Mouse (Mus musculus): ENCODE data around the gene Pigq.
A peak's percentile ranks its signal among the peaks of the same experiment; 100 is the strongest.

Pigq gene

DNA sequence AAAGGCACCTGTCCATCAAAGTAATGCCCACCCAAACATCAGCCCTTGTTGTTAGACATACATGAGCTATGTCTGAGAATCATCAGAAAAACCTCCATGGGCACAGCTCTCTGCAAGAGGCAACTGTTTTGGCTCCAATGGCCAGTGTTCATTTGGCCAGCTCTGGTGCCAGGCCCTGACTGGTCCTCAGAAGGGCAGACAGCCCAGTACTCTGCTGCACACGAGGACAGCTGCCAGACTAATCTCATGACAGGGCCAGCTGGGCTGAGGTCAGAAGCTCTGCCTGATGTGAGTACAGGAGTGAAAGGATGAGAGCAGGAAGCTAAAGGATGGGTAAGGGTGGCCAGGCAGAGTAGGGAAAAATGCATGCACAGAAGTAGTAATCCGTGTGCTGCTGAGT is 19.4 kb downstream of the Pigq start:
- no peak for DNase-seq (ENCODE audit: low spot score in 2 of 2)

DNA sequence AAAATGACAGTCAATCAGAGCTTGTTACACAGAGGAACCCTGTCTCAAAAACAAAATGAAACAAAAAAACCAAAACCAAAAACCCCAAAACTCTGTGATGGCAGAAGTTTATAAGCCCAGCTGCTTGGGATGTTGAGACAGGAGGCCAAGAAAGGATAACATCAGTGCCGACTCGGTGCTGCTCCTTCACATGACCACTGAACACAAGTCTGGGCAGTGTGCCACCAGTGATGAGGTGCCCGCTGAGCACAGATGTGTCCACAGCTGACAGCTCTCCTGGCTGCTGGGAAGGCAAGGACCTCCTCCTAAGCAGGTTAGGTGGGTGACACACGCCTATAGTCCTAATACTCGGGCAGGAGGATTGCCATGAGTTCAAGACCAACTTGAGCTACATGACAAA is 22.6 kb downstream of the Pigq start:
- DNase-seq (ENCODE audit: low spot score in 2 of 2) = no peak

DNA sequence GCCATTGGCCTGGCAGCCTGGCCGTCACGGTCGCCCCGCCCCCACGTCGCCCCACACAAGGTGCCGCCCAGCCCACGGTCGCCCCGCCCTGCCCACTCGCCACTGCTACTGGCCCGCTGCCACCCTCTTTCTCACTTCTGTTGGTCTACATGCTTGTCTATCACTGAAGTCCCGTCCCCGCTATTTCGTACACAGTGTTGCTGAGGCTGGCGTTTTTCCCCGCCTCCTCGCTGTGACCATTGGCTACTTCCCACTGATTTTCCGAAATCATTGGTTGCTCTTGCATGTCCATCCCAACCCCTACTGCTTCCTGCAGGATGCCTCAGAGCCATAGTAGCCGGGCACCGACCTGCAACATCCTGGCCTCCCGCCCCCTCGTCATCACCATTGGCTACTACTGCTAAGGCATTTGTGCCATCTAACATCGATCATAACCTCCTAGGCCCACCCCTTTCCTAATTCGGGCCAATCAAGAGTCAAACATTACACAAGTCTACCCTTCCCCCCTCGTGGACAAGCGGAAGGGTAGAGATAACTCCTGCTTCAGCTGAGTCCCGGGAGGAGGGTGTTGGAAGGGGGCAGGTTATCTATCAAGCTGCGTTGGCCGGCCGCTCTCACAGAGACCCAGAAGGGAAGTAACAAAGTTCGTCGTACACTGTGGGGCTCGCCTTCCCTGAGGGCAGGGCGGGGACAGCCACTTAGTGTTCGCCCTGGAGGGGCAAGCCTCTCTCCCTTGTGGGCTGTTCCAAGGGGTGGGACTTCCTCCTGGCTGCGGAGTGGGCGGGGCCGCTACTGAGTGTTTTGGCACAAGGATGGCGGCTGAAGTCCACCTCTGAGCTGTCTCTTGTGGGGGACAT is 24.7 kb downstream of the Pigq start:
- peak; percentile 100 for DNase-seq (ENCODE audit: low spot score in 2 of 2)

DNA sequence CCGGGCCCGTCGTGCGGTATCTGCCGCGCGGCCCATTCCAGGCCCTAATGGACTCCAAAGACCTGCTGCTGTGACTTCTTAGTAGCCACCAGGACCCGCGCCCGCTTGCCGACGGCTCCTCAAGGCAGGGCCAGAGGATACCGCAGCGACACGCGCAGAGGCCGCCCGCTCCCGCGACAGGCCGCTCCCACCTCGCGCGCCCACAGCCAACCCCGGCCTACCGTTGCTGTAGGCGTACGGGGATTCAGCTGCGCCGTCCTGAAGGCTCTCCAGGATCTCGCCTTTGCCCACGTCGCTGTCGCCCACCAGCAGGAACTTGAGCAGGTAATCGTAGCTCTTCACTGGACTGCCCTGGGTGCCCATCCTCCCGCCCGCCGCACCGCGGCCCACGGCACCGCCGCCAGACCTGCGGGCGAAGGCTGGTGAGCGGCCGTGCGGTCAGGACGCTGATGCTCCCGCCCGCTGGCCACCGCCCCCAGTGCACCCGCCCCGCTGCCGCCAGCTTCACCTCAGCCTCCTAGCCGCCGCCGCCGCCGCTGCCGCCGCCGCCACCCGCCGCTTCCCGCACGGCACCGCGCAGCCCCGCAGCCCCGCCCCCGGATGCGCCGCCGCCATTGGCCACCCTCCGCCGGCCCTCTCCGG is 25.5 kb downstream of the Pigq start, which contains the start of gene Rab40c:
Gene Rab40c (minus strand): TSS at position 584 of the 642 bp plus-strand sequence.
- DNase-seq (ENCODE audit: low spot score in 2 of 2) = peak in 1 of 2 experiments; percentile 59

- DNase-seq (ENCODE audit: low spot score in 2 of 2) = no peak
Observed at GRCm38 (mm10) chr17:25918037-25918750, 26.5 kb downstream of the Pigq start.

DNA sequence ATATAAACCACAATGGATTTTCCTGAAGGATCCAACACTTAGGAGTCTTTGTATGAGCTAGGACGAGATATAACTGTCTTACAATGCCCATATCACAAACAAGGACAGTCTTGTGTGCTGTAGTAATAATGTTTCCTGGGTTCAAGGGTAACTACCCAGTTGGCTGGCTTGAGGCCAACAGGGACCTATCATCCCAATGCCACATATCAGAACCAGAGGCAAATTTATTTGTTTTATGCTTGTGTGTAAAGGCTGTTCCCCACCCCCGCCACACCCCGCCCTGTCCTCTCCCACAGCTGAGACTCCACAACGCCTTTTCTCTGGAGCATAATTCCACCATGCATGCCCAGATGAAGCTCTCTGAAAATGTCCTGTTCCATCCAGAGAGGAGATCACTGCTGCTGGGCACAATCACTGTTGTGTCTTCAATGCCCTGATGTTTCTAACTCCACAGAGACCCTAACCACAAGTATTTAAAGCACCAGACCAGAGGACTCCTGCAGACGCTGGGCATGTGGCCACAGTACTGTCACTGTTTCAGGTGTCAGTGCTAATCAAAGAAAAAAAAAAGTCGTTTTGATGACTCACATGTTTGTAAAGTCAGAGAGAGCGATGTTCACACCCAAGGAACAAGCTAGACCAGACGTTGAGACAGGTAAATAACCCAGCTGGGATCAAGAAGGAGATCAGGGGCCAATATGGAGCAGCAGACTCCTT is 27.6 kb downstream of the Pigq start:
- no peak for DNase-seq (ENCODE audit: low spot score in 2 of 2)

GRCm38 (mm10) chr17:25914295-25914694 is 30.4 kb downstream of the Pigq start:
- no peak for DNase-seq (ENCODE audit: low spot score in 2 of 2)

GRCm38 (mm10) chr17:25913877-25914275 is 30.9 kb downstream of the Pigq start:
- DNase-seq (ENCODE audit: low spot score in 2 of 2) = no peak

DNA sequence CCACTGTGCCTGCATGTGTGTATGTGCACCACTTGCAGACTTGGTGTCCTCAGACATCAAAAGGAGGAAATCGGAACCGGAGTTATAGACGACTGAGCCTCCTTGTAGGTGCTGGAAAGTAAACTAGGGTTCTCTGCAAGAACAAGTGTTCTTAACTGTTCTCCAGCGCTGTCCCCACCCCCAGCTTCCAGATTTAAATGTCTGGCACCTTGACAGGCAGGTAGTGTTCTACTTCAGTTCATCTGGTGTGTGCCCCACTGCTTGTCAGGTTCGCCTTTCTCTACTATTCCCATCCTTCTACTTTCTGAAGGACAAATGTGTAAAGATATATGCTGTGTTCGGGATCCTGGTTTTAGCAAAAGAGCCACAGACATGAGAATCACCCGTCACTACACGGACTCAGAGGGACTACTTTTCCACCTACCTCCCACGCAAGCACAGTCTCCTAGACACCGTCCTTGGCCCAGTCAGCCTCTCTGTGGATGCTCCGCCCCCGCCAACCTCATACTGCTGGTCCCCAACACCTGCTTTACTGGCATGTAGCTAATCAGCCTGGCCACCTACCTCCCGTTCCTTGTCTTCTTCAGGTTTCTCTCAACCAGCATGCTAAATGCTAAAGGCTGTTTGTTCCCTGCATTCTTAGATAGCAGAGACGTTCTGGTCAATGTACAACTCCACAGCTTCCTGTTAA is 31.4 kb downstream of the Pigq start:
- no peak for DNase-seq (ENCODE audit: low spot score in 2 of 2)

DNA sequence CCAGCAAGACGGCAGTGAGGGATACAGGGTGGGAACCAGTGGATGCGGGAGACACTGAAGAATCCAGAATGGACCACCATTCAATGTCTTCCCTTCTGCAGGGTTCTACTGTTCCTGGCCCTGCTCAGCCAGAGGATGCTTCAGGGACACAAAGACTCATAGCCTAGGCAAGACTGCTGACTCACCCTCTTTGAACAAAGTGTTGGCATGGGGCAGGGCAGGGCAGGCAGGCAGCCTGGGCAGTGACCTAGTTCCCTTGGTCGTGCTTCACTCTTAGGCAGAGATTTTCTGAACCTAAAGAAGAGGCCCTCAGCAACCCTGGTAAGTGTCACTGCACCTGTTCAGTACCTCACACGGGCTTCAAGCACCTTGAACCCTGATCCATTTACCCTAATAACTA is 32.9 kb downstream of the Pigq start:
- DNase-seq (ENCODE audit: low spot score in 2 of 2) = no peak

- no peak for DNase-seq (ENCODE audit: low spot score in 2 of 2)
Observed at GRCm38 (mm10) chr17:25907640-25908039, 37.1 kb downstream of the Pigq start.

- no peak for DNase-seq (ENCODE audit: low spot score in 2 of 2)
Observed at GRCm38 (mm10) chr17:25903061-25903460, 41.7 kb downstream of the Pigq start.

GRCm38 (mm10) chr17:25900193-25900592 is 44.5 kb downstream of the Pigq start:
- DNase-seq (ENCODE audit: low spot score in 2 of 2) = no peak

GRCm38 (mm10) chr17:25895891-25896290 is 48.8 kb downstream of the Pigq start:
- no peak for DNase-seq (ENCODE audit: low spot score in 2 of 2)

- no peak for DNase-seq (ENCODE audit: low spot score in 2 of 2)
Observed at GRCm38 (mm10) chr17:25895415-25895814, 49.3 kb downstream of the Pigq start.

DNA sequence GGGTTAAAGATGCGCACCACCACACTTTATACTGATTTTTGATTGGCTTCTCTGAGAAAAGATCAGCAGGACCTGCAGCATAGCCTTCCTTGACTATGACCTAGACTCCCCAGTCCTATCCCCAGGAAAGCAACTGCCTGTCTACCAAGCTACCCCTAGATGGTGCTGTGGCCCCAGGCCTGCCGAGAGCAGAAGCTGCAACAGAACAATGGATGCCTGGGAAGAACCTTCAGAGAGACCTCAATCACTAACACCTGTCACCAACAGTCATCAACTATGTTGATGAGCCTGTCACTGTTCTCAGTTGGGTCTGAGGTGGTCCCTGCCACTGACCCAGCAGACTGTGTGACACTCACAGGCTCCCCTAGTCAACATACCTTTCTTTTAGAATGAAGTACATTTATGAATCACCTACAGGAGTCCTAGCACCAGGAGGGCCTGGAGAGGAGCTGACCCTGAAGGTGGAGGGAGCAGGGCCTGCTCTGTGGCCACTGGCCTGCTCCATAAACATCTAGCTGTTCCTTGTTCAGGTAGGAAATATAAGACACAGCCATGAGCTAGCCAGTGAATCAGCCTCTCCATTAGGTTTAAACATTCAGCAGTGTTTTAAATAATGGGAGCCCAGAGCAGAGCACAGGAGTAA is 50.6 kb downstream of the Pigq start:
- DNase-seq (ENCODE audit: low spot score in 2 of 2) = peak; percentile 68 to 83

GRCm38 (mm10) chr17:25888837-25889236 is 55.9 kb downstream of the Pigq start:
- no peak for DNase-seq (ENCODE audit: low spot score in 2 of 2)

DNA sequence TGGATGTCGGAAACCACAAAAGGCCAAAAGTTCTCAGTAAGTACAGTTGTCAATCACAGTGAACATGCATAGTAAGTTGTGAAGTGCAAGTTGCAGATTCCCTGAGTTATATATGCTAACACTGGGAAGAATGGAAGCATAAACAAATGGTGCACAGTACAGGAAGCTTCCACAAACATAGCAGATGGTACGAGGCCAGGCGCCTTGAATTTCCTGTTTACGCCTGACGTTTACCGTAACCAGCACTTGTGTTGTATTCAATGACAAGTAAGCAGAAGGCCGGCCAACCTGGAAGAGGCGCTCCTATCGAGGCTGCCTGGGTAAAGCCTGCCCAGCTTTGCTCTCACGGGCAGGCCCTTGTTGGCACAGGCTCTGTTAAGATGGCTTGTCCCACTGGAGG is 57.3 kb downstream of the Pigq start:
- no peak for DNase-seq (ENCODE audit: low spot score in 2 of 2)

DNA sequence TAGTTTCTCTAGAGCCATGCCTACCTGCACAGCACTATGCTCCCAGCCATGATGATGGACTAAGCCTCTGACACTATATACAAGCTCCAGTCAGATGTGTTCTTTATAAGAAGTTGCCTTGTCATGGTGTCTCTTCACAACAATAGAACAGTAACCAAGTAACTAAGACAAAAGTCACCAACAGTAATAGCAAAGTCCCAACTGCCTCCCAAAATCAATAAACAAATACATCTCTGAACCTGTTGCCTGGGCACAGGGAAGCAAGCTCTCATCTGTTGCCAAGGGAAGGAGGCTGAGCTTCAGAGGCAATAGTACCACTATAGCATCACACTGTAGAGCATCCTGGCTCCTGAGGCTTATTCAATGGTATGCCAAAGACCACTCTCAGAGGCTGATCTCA is 57.9 kb downstream of the Pigq start:
- DNase-seq (ENCODE audit: low spot score in 2 of 2) = no peak

DNA sequence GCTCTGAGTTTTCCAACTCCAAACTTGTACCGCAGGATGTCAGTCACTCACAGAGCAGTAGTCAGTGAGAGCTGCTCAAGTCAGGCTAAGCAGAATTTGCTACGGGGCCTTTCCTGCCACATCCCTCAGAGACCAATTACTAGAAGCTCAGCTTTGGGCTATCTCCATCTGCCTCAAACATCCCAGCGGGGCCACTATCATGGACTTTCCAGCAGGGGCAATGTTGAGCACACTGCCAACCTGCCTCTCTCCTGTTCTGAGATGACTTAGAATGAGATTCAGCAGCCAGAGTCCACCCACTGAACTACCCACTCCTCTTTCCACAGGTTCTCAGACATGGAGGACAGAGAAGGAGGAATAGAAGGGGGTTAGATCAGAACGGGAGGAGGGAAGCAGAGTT is 59.1 kb downstream of the Pigq start:
- peak in 1 of 2 experiments; percentile 43 for DNase-seq (ENCODE audit: low spot score in 2 of 2)

DNA sequence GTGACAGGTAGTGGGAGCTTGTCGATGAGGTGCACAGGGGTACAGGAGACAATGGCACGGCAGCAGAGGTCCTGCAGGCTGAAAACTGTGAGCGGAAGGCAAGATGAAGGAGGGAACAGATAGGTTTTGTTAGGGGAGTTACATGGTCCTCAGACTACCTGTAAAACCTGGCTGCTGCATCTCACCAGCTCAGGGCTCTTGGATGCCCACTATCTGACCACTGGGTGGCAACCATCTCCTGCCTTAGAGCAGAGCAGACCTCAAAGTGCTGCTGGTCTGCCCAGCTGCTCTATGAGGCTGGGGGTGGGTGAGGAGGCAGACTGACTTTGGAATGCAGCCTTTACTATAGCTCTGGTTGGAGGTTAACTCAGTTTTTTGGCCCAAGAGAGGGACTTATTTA is 60.9 kb downstream of the Pigq start:
- no peak for DNase-seq (ENCODE audit: low spot score in 2 of 2)

Data from spleen, postnatal 4 days (tissue).